Mouse (Mus musculus) midbrain, embryonic 16.5 days (tissue): ENCODE data around the gene Zfp148. TPM values are rescaled to one million over a fixed set of nuclear protein-coding genes. Genes with fewer than 3 reads are reported as not detected.

Experiments
- ATAC-seq: fragments of 200-750 bp; cut with Nextera tagmentation; 2 replicates; pipeline ENCODE4 v1.8.0; 2017; ENCODE audit warnings: moderate TSS enrichment
- H3K27ac ChIP-seq: fragments of 300-500 bp; sonication (generic); 2 replicates; pipeline ENCODE4 v1.5.1; 2014; ENCODE audit warnings: mild to moderate bottlenecking, low read length, mixed read lengths
- H3K27me3 ChIP-seq: fragments of 300-500 bp; sonication (generic); 2 replicates; pipeline ENCODE4 v1.6.1; 2014; ENCODE audit warnings: low read depth, low read length, mixed read lengths; ENCODE audit not compliant: control insufficient read depth, insufficient read depth
- H3K36me3 ChIP-seq: fragments of 300-500 bp; sonication (generic); 2 replicates; pipeline ENCODE4 v1.6.1; 2014; ENCODE audit warnings: mild to moderate bottlenecking, low read length, moderate library complexity, mixed read lengths; ENCODE audit not compliant: control insufficient read depth, insufficient read depth
- H3K4me1 ChIP-seq: fragments of 300-500 bp; sonication (generic); 2 replicates; pipeline ENCODE4 v1.6.1; 2014; ENCODE audit warnings: mild to moderate bottlenecking, low read length, mixed read lengths; ENCODE audit not compliant: control insufficient read depth, insufficient read depth
- H3K4me2 ChIP-seq: fragments of 300-500 bp; sonication (generic); 2 replicates; pipeline ENCODE4 v1.6.1; 2014; ENCODE audit warnings: mild to moderate bottlenecking, low read length, mixed read lengths
- H3K4me3 ChIP-seq: fragments of 300-500 bp; sonication (generic); 2 replicates; pipeline ENCODE4 v1.5.1; 2014; ENCODE audit warnings: low read depth, mild to moderate bottlenecking, low read length, moderate library complexity, mixed read lengths
- H3K9ac ChIP-seq: fragments of 300-500 bp; sonication (generic); 2 replicates; pipeline ENCODE4 v1.6.1; 2014; ENCODE audit warnings: low read depth, low read length, mixed read lengths
- H3K9me3 ChIP-seq: fragments of 300-500 bp; sonication (generic); replicated peaks from 2 replicates; pipeline ENCODE4 v1.6.1; 2014; ENCODE audit warnings: mild to moderate bottlenecking, low read length, mixed read lengths; ENCODE audit not compliant: control insufficient read depth, poor library complexity, severe bottlenecking
- WGBS: fragments of 180-500 bp; shearing (Covaris S2); extraction: QIAGEN DNeasy Blood & Tissue Kit; methylation state at CpG from one replicate; pipeline ENCODE4 v1.1.7; 2014; 5-methylcytosine and 5-hydroxymethylcytosine counted together
- polyA plus RNA-seq: library from polyadenylated mRNA; unstranded; fragments of >200 nt; fragmentation: Nextera tagmentation; extraction: Ambion mirVana; gene quantifications from 2 replicates; pipeline ENCODE4 v1.2.1, GENCODE M21; 2015

Zfp148 gene
- polyA plus RNA-seq, 1 experiment from 2014 or later, result 50.4 TPM

- Histone ChIP-seq H3K9ac (no peak overlapping the region), H3K4me2 (no peak overlapping the region), H3K4me1 (0 out of 2 replicates have a peak, but pooled peaks cover 3% of the 10 kb centered on the region), H3K36me3 (no peaks in the 10 kb centered on the region; the same call in 1 of the 2 replicates), H3K9me3 (no peaks in the 10 kb centered on the region), H3K4me3 (no peak overlapping the region), H3K27me3 (no peaks in the 10 kb centered on the region), H3K27ac (no peak overlapping the region)
- 85% methylated on average over 3 of the region's 3 CpGs for WGBS
- no peak for ATAC-seq
These were observed 80.8 kb downstream of the Zfp148 start for GRCm38 (mm10) chr16:33461416-33461815.

- Histone ChIP-seq H3K9me3 (no peaks in the 10 kb centered on the region), H3K27me3 (no peaks in the 10 kb centered on the region), H3K4me1 (0 out of 2 replicates have a peak, but pooled peaks cover 3% of the 10 kb centered on the region), H3K4me2 (no peak overlapping the region), H3K9ac (no peak overlapping the region), H3K4me3 (no peak overlapping the region), H3K36me3 (peaks cover 6% of the 10 kb centered on the region), H3K27ac (peak overlapping the region; percentile 60; the same call in 1 of the 2 replicates)
- no peak for ATAC-seq
- WGBS, result 54% methylated on average over 4 of the region's 4 CpGs
These were observed 84.0 kb downstream of the Zfp148 start for GRCm38 (mm10) chr16:33464509-33465241.

- Histone ChIP-seq H3K4me2 (no peak overlapping the region), H3K4me1 (0 out of 2 replicates have a peak, but pooled peaks cover 3% of the 10 kb centered on the region), H3K27ac (peak overlapping the region; percentile 53; the same call in 1 of the 2 replicates), H3K36me3 (peaks cover 8% of the 10 kb centered on the region), H3K27me3 (no peaks in the 10 kb centered on the region), H3K4me3 (no peak overlapping the region), H3K9ac (no peak overlapping the region), H3K9me3 (no peaks in the 10 kb centered on the region)
- WGBS, result 80% methylated on average over 4 of the region's 4 CpGs
- ATAC-seq, result no peak
These were observed 84.6 kb downstream of the Zfp148 start for GRCm38 (mm10) chr16:33465242-33465614.

- no peak overlapping the region for H3K4me3 ChIP-seq
- no peaks in the 10 kb centered on the region for H3K27me3 ChIP-seq
- 0 out of 2 replicates have a peak, but pooled peaks cover 3% of the 10 kb centered on the region for H3K4me1 ChIP-seq
- ATAC-seq, result no peak
- no peak overlapping the region for H3K4me2 ChIP-seq
- WGBS, result 61% methylated on average over 6 of the region's 6 CpGs
- no peak overlapping the region for H3K9ac ChIP-seq
- no peaks in the 10 kb centered on the region for H3K9me3 ChIP-seq
- H3K27ac ChIP-seq, result no peak overlapping the region
- H3K36me3 ChIP-seq, result peaks cover 8% of the 10 kb centered on the region
These were observed 86.8 kb downstream of the Zfp148 start for GRCm38 (mm10) chr16:33467451-33467850.

- H3K27ac ChIP-seq, result no peak overlapping the region
- no peak overlapping the region for H3K4me3 ChIP-seq
- ATAC-seq, result no peak
- H3K9ac ChIP-seq, result no peak overlapping the region
- no peak overlapping the region for H3K4me2 ChIP-seq
- H3K36me3 ChIP-seq, result peaks cover 8% of the 10 kb centered on the region
- no peaks in the 10 kb centered on the region for H3K9me3 ChIP-seq
- no peaks in the 10 kb centered on the region for H3K27me3 ChIP-seq
- H3K4me1 ChIP-seq, result 0 out of 2 replicates have a peak, but pooled peaks cover 3% of the 10 kb centered on the region
These were observed 89.3 kb downstream of the Zfp148 start for GRCm38 (mm10) chr16:33469973-33470372.

- Histone ChIP-seq H3K4me1 (no peaks in the 10 kb centered on the region), H3K9ac (no peak overlapping the region), H3K4me3 (no peak overlapping the region), H3K27me3 (no peaks in the 10 kb centered on the region), H3K36me3 (peaks cover 14% of the 10 kb centered on the region), H3K4me2 (no peak overlapping the region), H3K27ac (no peak overlapping the region), H3K9me3 (no peaks in the 10 kb centered on the region)
- 89% methylated on average over 6 of the region's 6 CpGs for WGBS
- no peak for ATAC-seq
These were observed 93.7 kb downstream of the Zfp148 start for GRCm38 (mm10) chr16:33474381-33474780.

- peaks cover 9% of the 10 kb centered on the region for H3K36me3 ChIP-seq
- H3K4me2 ChIP-seq, result no peak overlapping the region
- H3K9ac ChIP-seq, result no peak overlapping the region
- ATAC-seq, result no peak
- no peaks in the 10 kb centered on the region for H3K4me1 ChIP-seq
- H3K27me3 ChIP-seq, result no peaks in the 10 kb centered on the region
- H3K9me3 ChIP-seq, result no peaks in the 10 kb centered on the region
- no peak overlapping the region for H3K4me3 ChIP-seq
- no peak overlapping the region for H3K27ac ChIP-seq
These were observed 99.3 kb downstream of the Zfp148 start for GRCm38 (mm10) chr16:33479926-33480325.

- no peak for ATAC-seq
- WGBS, result 92% methylated on average over 2 of the region's 2 CpGs
- no peak overlapping the region for H3K4me3 ChIP-seq
These were observed 100.5 kb downstream of the Zfp148 start for GRCm38 (mm10) chr16:33481148-33481547.

GRCm38 (mm10) chr16:33482309-33482708 is 101.7 kb downstream of the Zfp148 start:
- H3K9me3 ChIP-seq, result no peaks in the 10 kb centered on the region
- ATAC-seq, result no peak
- H3K4me1 ChIP-seq, result no peaks in the 10 kb centered on the region; the same call in 1 of the 2 replicates
- H3K36me3 ChIP-seq, result peaks cover 4% of the 10 kb centered on the region; the same call in 1 of the 2 replicates
- H3K27ac ChIP-seq, result no peak overlapping the region
- no peak overlapping the region for H3K9ac ChIP-seq
- 97% methylated on average over 3 of the region's 3 CpGs for WGBS
- H3K27me3 ChIP-seq, result no peaks in the 10 kb centered on the region
- no peak overlapping the region for H3K4me3 ChIP-seq
- H3K4me2 ChIP-seq, result no peak overlapping the region

More at GRCm38 (mm10) chr16:33481148-33481547, 100.5 kb downstream of the Zfp148 start:
- H3K4me1 ChIP-seq, result no peaks in the 10 kb centered on the region
- H3K4me2 ChIP-seq, result no peak overlapping the region
- H3K36me3 ChIP-seq, result peaks cover 4% of the 10 kb centered on the region; the same call in 1 of the 2 replicates
- no peak overlapping the region for H3K27ac ChIP-seq
- H3K9me3 ChIP-seq, result no peaks in the 10 kb centered on the region
- H3K9ac ChIP-seq, result no peak overlapping the region
- H3K27me3 ChIP-seq, result no peaks in the 10 kb centered on the region
